Mouse (Mus musculus) stomach, embryonic 16.5 days (tissue): ENCODE measurements around the gene Fbxo41. TPM values are rescaled to one million over a fixed set of nuclear protein-coding genes. Genes with fewer than 3 reads are reported as not detected.

Experiments used
- ATAC-seq: fragments of 200-750 bp; cut with Nextera tagmentation; 2 replicates; pipeline ENCODE4 v1.8.0; 2017; ENCODE audit warnings: moderate number of reproducible peaks, moderate TSS enrichment; ENCODE audit not compliant: insufficient read depth, low FRiP score
- H3K27ac ChIP-seq: fragments of 300-500 bp; sonication (generic); 2 replicates; pipeline ENCODE4 v1.5.1; 2014; ENCODE audit warnings: low read length
- H3K27me3 ChIP-seq: fragments of 300-500 bp; sonication (generic); 2 replicates; pipeline ENCODE4 v1.6.1; 2014; ENCODE audit warnings: low read length, control low read depth, mixed read lengths; ENCODE audit not compliant: control insufficient read depth, insufficient read depth
- H3K36me3 ChIP-seq: fragments of 300-500 bp; sonication (generic); 2 replicates; pipeline ENCODE4 v1.6.1; 2014; ENCODE audit warnings: low read length; ENCODE audit not compliant: control insufficient read depth, insufficient read depth
- H3K4me1 ChIP-seq: fragments of 300-500 bp; sonication (generic); 2 replicates; pipeline ENCODE4 v1.6.1; 2014; ENCODE audit warnings: low read length, control low read depth, mixed read lengths; ENCODE audit not compliant: control insufficient read depth, insufficient read depth
- H3K4me2 ChIP-seq: fragments of 300-500 bp; sonication (generic); 2 replicates; pipeline ENCODE4 v1.6.1; 2014; ENCODE audit warnings: low read depth, low read length, mixed read lengths
- H3K4me3 ChIP-seq: fragments of 300-500 bp; sonication (generic); replicated peaks from 2 replicates; pipeline ENCODE4 v1.5.1; 2014; ENCODE audit warnings: mild to moderate bottlenecking, low read length
- H3K9ac ChIP-seq: fragments of 300-500 bp; sonication (generic); 2 replicates; pipeline ENCODE4 v1.6.1; 2014; ENCODE audit warnings: low read length
- H3K9me3 ChIP-seq: fragments of 300-500 bp; sonication (generic); replicated peaks from 2 replicates; pipeline ENCODE4 v1.6.1; 2016; ENCODE audit warnings: low read length, control low read depth; ENCODE audit not compliant: control insufficient read depth
- WGBS: fragments of 180-500 bp; shearing (Covaris S2); extraction: QIAGEN DNeasy Blood & Tissue Kit; methylation state at CpG from one replicate; pipeline ENCODE4 v1.1.7; 2014; 5-methylcytosine and 5-hydroxymethylcytosine counted together
- polyA plus RNA-seq: library from polyadenylated mRNA; unstranded; fragments of >200 nt; fragmentation: Nextera tagmentation; extraction: Ambion mirVana; gene quantifications from 2 replicates; pipeline ENCODE4 v1.2.1, GENCODE M21; 2015

Gene Fbxo41
- polyA plus RNA-seq, 1 experiment from 2014 or later: 0.22 TPM

GRCm38 (mm10) chr6:85480685-85481084, 22.1 kb downstream of the Fbxo41 start:
- Histone ChIP-seq H3K4me2 (no peak overlapping the region), H3K4me3 (no peak overlapping the region), H3K36me3 (no peaks in the 10 kb centered on the region), H3K27me3 (peaks cover 24% of the 10 kb centered on the region), H3K9ac (no peak overlapping the region), H3K4me1 (peaks cover 6% of the 10 kb centered on the region; the same call in 1 of the 2 replicates), H3K27ac (no peak overlapping the region), H3K9me3 (no peaks in the 10 kb centered on the region)
- 64% methylated on average over 14 of the region's 16 CpGs for WGBS
- ATAC-seq: no peak

GRCm38 (mm10) chr6:85479979-85480378, 22.8 kb downstream of the Fbxo41 start:
- H3K27ac ChIP-seq: no peak overlapping the region
- 80% methylated on average over 5 of the region's 5 CpGs for WGBS
- no peaks in the 10 kb centered on the region for H3K9me3 ChIP-seq
- H3K4me2 ChIP-seq: no peak overlapping the region
- no peak overlapping the region for H3K4me3 ChIP-seq
- H3K27me3 ChIP-seq: peaks cover 20% of the 10 kb centered on the region
- peaks cover 6% of the 10 kb centered on the region; the same call in 1 of the 2 replicates for H3K4me1 ChIP-seq
- H3K36me3 ChIP-seq: no peaks in the 10 kb centered on the region
- no peak for ATAC-seq
- no peak overlapping the region for H3K9ac ChIP-seq

GRCm38 (mm10) chr6:85478416-85478815, 24.4 kb downstream of the Fbxo41 start:
- Histone ChIP-seq H3K4me1 (no peaks in the 10 kb centered on the region), H3K4me2 (no peak overlapping the region), H3K27me3 (peaks cover 4% of the 10 kb centered on the region; the same call in 1 of the 2 replicates), H3K9ac (no peak overlapping the region), H3K36me3 (no peaks in the 10 kb centered on the region), H3K27ac (no peak overlapping the region), H3K9me3 (no peaks in the 10 kb centered on the region), H3K4me3 (no peak overlapping the region)
- WGBS: 39% methylated on average over 14 of the region's 14 CpGs
- no peak for ATAC-seq

GRCm38 (mm10) chr6:85477366-85477917, 25.4 kb downstream of the Fbxo41 start:
- Histone ChIP-seq H3K4me3 (no peak overlapping the region), H3K27me3 (0 out of 2 replicates have a peak, but pooled peaks cover 4% of the 10 kb centered on the region), H3K9ac (no peak overlapping the region), H3K27ac (no peak overlapping the region), H3K36me3 (no peaks in the 10 kb centered on the region), H3K4me2 (no peak overlapping the region), H3K4me1 (no peaks in the 10 kb centered on the region), H3K9me3 (no peaks in the 10 kb centered on the region)
- no peak for ATAC-seq
- WGBS: 29% methylated on average over 10 of the region's 10 CpGs

- H3K9ac ChIP-seq: no peak overlapping the region
- no peaks in the 10 kb centered on the region for H3K4me1 ChIP-seq
- no peaks in the 10 kb centered on the region for H3K9me3 ChIP-seq
- H3K27ac ChIP-seq: no peak overlapping the region
- H3K4me3 ChIP-seq: no peak overlapping the region
- WGBS: 76% methylated on average over 3 of the region's 3 CpGs
- no peaks in the 10 kb centered on the region for H3K36me3 ChIP-seq
- H3K27me3 ChIP-seq: no peaks in the 10 kb centered on the region
- no peak overlapping the region for H3K4me2 ChIP-seq
- no peak for ATAC-seq
Observed at GRCm38 (mm10) chr6:85475581-85475980, 27.2 kb downstream of the Fbxo41 start.

- H3K36me3 ChIP-seq: 0 out of 2 replicates have a peak, but pooled peaks cover 3% of the 10 kb centered on the region
- WGBS: 60% methylated on average over 5 of the region's 5 CpGs
- H3K4me3 ChIP-seq: no peak overlapping the region
- no peak overlapping the region for H3K9ac ChIP-seq
- ATAC-seq: no peak
- no peak overlapping the region for H3K27ac ChIP-seq
- no peak overlapping the region for H3K4me2 ChIP-seq
- no peaks in the 10 kb centered on the region for H3K27me3 ChIP-seq
- no peaks in the 10 kb centered on the region for H3K9me3 ChIP-seq
- no peaks in the 10 kb centered on the region for H3K4me1 ChIP-seq
Observed at GRCm38 (mm10) chr6:85472542-85472941, 30.3 kb downstream of the Fbxo41 start.

GRCm38 (mm10) chr6:85471962-85472361, 30.8 kb downstream of the Fbxo41 start:
- no peak overlapping the region for H3K4me3 ChIP-seq
- no peaks in the 10 kb centered on the region for H3K27me3 ChIP-seq
- 68% methylated on average over 8 of the region's 8 CpGs for WGBS
- no peaks in the 10 kb centered on the region for H3K4me1 ChIP-seq
- 0 out of 2 replicates have a peak, but pooled peaks cover 3% of the 10 kb centered on the region for H3K36me3 ChIP-seq
- H3K9ac ChIP-seq: no peak overlapping the region
- no peak for ATAC-seq
- H3K9me3 ChIP-seq: no peaks in the 10 kb centered on the region
- H3K4me2 ChIP-seq: no peak overlapping the region
- H3K27ac ChIP-seq: no peak overlapping the region

GRCm38 (mm10) chr6:85469660-85470430, 32.9 kb downstream of the Fbxo41 start:
- Histone ChIP-seq H3K27me3 (no peaks in the 10 kb centered on the region), H3K9me3 (no peaks in the 10 kb centered on the region), H3K4me2 (no peak overlapping the region), H3K4me3 (no peak overlapping the region), H3K36me3 (peaks cover 11% of the 10 kb centered on the region), H3K27ac (no peak overlapping the region), H3K9ac (no peak overlapping the region), H3K4me1 (no peaks in the 10 kb centered on the region)
- ATAC-seq: no peak
- WGBS: 69% methylated on average over 5 of the region's 5 CpGs

GRCm38 (mm10) chr6:85465381-85465780, 37.4 kb downstream of the Fbxo41 start:
- Histone ChIP-seq H3K4me2 (no peak overlapping the region), H3K4me3 (no peak overlapping the region), H3K9me3 (no peaks in the 10 kb centered on the region), H3K4me1 (no peaks in the 10 kb centered on the region), H3K36me3 (peaks cover 38% of the 10 kb centered on the region), H3K9ac (no peak overlapping the region), H3K27ac (no peak overlapping the region), H3K27me3 (no peaks in the 10 kb centered on the region)
- ATAC-seq: no peak
